Mouse (Mus musculus) hindbrain, embryonic 15.5 days (tissue): Measurements from ENCODE around the gene Pmepa1. TPM values are rescaled to one million over a fixed set of nuclear protein-coding genes. Genes with fewer than 3 reads are reported as not detected.
A peak's percentile ranks its signal among the peaks of the same experiment; 100 is the strongest.

ENCODE experiments used
- ATAC-seq: fragments of 200-750 bp; cut with Nextera tagmentation; 2 replicates; pipeline ENCODE4 v1.8.0; 2017; ENCODE audit warnings: low read depth, moderate number of reproducible peaks, moderate TSS enrichment; ENCODE audit not compliant: low FRiP score
- H3K27ac ChIP-seq: fragments of 300-500 bp; sonication (generic); replicated peaks from 2 replicates; pipeline ENCODE4 v1.5.1; 2015; ENCODE audit warnings: mild to moderate bottlenecking, inconsistent platforms
- H3K27me3 ChIP-seq: fragments of 300-500 bp; sonication (generic); 2 replicates; pipeline ENCODE4 v1.6.1; 2015; ENCODE audit warnings: control low read depth, inconsistent platforms
- H3K36me3 ChIP-seq: fragments of 300-500 bp; sonication (generic); 2 replicates; pipeline ENCODE4 v1.6.1; 2015; ENCODE audit warnings: control low read depth, inconsistent platforms
- H3K4me1 ChIP-seq: fragments of 300-500 bp; sonication (generic); replicated peaks from 2 replicates; pipeline ENCODE4 v1.6.1; 2015; ENCODE audit warnings: control low read depth, inconsistent platforms
- H3K4me2 ChIP-seq: fragments of 300-500 bp; sonication (generic); 2 replicates; pipeline ENCODE4 v1.6.1; 2015; ENCODE audit warnings: moderate library complexity, mild to moderate bottlenecking, inconsistent platforms
- H3K4me3 ChIP-seq: fragments of 300-500 bp; sonication (generic); 2 replicates; pipeline ENCODE4 v1.5.1; 2015; ENCODE audit warnings: mild to moderate bottlenecking, inconsistent platforms
- H3K9ac ChIP-seq: fragments of 300-500 bp; sonication (generic); 2 replicates; pipeline ENCODE4 v1.6.1; 2015; ENCODE audit warnings: inconsistent platforms
- H3K9me3 ChIP-seq: fragments of 300-500 bp; sonication (generic); 2 replicates; pipeline ENCODE4 v1.6.1; 2016; ENCODE audit warnings: control low read depth, inconsistent platforms
- WGBS: fragments of 180-500 bp; shearing (Covaris S2); methylation state at CpG from one replicate; pipeline ENCODE4 v1.1.7; 2015; 5-methylcytosine and 5-hydroxymethylcytosine counted together
- polyA plus RNA-seq: library from polyadenylated mRNA; unstranded; fragments of >200 nt; fragmentation: Nextera tagmentation; extraction: Ambion mirVana; gene quantifications from 2 replicates; pipeline ENCODE4 v1.2.1, GENCODE M21; 2015

Pmepa1 gene
- 4.4 and 5.0 TPM in 2 replicates for polyA plus RNA-seq

DNA sequence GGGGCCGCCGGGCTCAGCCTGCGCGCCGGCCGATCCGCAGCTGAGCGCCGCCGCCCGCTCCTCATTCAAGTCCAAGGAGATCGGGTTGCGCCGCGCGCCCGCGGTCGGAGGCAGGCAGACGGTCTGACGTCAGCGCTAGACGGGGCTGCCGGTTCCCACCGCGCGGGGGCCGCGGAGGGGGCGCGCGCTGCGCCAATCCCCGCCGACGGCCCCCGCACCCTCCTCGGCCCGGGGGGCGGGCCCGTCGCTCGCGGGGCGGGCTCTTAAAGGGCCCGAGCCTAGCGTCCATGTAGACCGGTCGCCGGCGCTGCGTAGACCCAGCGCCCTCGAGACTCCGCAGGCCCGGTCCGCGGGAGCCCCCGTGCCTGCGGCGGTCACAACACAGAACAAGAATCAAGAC, at the start of gene Pmepa1:
TSS of gene Pmepa1 (minus strand) at position 125 of the 400 bp plus-strand sequence.
- Histone ChIP-seq H3K4me2 (peak within 1 kb of the TSS; percentile 77), H3K27ac (peak within 1 kb of the TSS; percentile 83), H3K9ac (peak within 1 kb of the TSS; percentile 95), H3K36me3 (no peaks in the 10 kb centered on the region), H3K4me3 (peak within 1 kb of the TSS; percentile 94), H3K9me3 (no peaks in the 10 kb centered on the region), H3K27me3 (no peaks in the 10 kb centered on the region), H3K4me1 (peaks cover 50% of the 10 kb centered on the region)
- WGBS, result 0% methylated on average over 40 of the region's 61 CpGs
- peak; percentile 94 for ATAC-seq

- H3K36me3 ChIP-seq, result no peaks in the 10 kb centered on the region
- no peaks in the 10 kb centered on the region for H3K9me3 ChIP-seq
- H3K4me3 ChIP-seq, result no peak overlapping the region
- 90% methylated on average over 6 of the region's 6 CpGs for WGBS
- H3K4me2 ChIP-seq, result no peak overlapping the region
- H3K9ac ChIP-seq, result no peak overlapping the region
- no peaks in the 10 kb centered on the region for H3K4me1 ChIP-seq
- no peak overlapping the region for H3K27ac ChIP-seq
- ATAC-seq, result no peak
- no peaks in the 10 kb centered on the region for H3K27me3 ChIP-seq
These were observed 45.4 kb upstream of the Pmepa1 start for GRCm38 (mm10) chr2:173321754-173322153.

- WGBS, result 82% methylated on average over 2 of the region's 2 CpGs
These were observed 44.9 kb upstream of the Pmepa1 start for GRCm38 (mm10) chr2:173321194-173321593.

DNA sequence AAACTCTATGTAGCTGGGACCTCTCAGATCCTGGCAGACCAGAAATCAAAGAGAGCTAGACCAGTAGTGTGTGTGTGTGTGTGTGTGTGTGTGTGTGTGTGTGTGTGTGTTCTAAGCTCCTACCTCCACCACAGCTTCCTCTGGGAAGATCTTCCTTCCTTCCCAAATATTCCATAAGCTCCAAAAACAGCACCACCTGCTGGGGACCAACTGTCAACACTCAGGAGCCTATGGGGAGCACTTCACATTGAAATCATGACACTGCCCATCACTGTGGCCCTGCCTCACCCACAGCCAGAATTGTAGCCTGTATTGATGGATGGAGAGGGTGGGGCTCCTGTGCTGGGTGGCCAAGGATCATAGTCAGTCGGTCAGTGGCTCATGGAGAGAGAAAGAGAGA, 38.0 kb upstream of the Pmepa1 start:
- H3K27me3 ChIP-seq, result no peaks in the 10 kb centered on the region
- no peak overlapping the region for H3K27ac ChIP-seq
- no peaks in the 10 kb centered on the region for H3K4me1 ChIP-seq
- H3K9me3 ChIP-seq, result no peaks in the 10 kb centered on the region
- no peak for ATAC-seq
- H3K36me3 ChIP-seq, result no peaks in the 10 kb centered on the region
- WGBS, result 83% methylated on average over 1 of the region's 1 CpGs
- no peak overlapping the region for H3K4me2 ChIP-seq
- H3K4me3 ChIP-seq, result no peak overlapping the region
- H3K9ac ChIP-seq, result no peak overlapping the region

More at GRCm38 (mm10) chr2:173321194-173321593, 44.9 kb upstream of the Pmepa1 start:
- ATAC-seq, result no peak
- no peaks in the 10 kb centered on the region for H3K9me3 ChIP-seq
- H3K27me3 ChIP-seq, result no peaks in the 10 kb centered on the region
- no peaks in the 10 kb centered on the region for H3K4me1 ChIP-seq
- no peak overlapping the region for H3K4me3 ChIP-seq
- H3K4me2 ChIP-seq, result no peak overlapping the region
- H3K9ac ChIP-seq, result no peak overlapping the region
- H3K36me3 ChIP-seq, result no peaks in the 10 kb centered on the region
- H3K27ac ChIP-seq, result no peak overlapping the region

- no peaks in the 10 kb centered on the region for H3K9me3 ChIP-seq
- no peaks in the 10 kb centered on the region for H3K36me3 ChIP-seq
- no peak overlapping the region for H3K4me3 ChIP-seq
- no peak overlapping the region for H3K4me2 ChIP-seq
- H3K9ac ChIP-seq, result no peak overlapping the region
- no peak for ATAC-seq
- WGBS, result 94% methylated on average over 10 of the region's 10 CpGs
- H3K27ac ChIP-seq, result no peak overlapping the region
- peaks cover 3% of the 10 kb centered on the region; the same call in 1 of the 2 replicates for H3K27me3 ChIP-seq
- H3K4me1 ChIP-seq, result peaks cover 18% of the 10 kb centered on the region
These were observed 32.2 kb upstream of the Pmepa1 start for GRCm38 (mm10) chr2:173308486-173308885.

- H3K4me1 ChIP-seq, result peaks cover 18% of the 10 kb centered on the region
- ATAC-seq, result peak; percentile 10; the same call in 1 of the 2 replicates
- WGBS, result 14% methylated on average over 4 of the region's 4 CpGs
- no peaks in the 10 kb centered on the region for H3K36me3 ChIP-seq
- peaks cover 3% of the 10 kb centered on the region; the same call in 1 of the 2 replicates for H3K27me3 ChIP-seq
- no peak overlapping the region for H3K9ac ChIP-seq
- H3K4me3 ChIP-seq, result no peak overlapping the region
- no peaks in the 10 kb centered on the region for H3K9me3 ChIP-seq
- peak overlapping the region; percentile 51 for H3K4me2 ChIP-seq
- H3K27ac ChIP-seq, result peak overlapping the region; percentile 58
These were observed 31.7 kb upstream of the Pmepa1 start for GRCm38 (mm10) chr2:173307984-173308383.

DNA sequence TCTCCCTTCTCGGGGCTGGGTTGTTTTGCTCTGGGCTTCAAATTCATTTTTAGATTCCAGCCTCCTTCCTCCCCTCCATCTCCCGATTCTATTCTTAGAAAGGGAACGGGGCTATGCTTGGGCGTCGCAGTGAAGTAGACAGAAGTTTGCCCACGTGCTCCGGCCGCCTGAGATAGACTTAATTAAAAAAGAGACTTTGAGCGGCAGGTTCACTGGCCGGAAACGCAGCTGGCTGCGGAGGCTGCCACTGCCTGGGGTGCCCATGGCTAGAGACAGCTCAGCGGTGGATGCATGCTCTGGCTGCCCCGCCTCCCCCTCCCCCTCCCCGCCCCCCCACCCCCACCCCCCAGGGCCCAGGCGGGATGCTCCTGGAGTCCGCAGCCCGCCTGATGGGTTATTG, 31.2 kb upstream of the Pmepa1 start:
- H3K9ac ChIP-seq, result no peak overlapping the region
- no peak overlapping the region for H3K4me3 ChIP-seq
- peaks cover 3% of the 10 kb centered on the region; the same call in 1 of the 2 replicates for H3K27me3 ChIP-seq
- H3K4me1 ChIP-seq, result peaks cover 18% of the 10 kb centered on the region
- peak overlapping the region; percentile 66 for H3K27ac ChIP-seq
- H3K36me3 ChIP-seq, result no peaks in the 10 kb centered on the region
- peak; percentile 78 for ATAC-seq
- H3K4me2 ChIP-seq, result peak overlapping the region; percentile 51
- WGBS, result under 1% methylated on average over 14 of the region's 18 CpGs
- no peaks in the 10 kb centered on the region for H3K9me3 ChIP-seq

DNA sequence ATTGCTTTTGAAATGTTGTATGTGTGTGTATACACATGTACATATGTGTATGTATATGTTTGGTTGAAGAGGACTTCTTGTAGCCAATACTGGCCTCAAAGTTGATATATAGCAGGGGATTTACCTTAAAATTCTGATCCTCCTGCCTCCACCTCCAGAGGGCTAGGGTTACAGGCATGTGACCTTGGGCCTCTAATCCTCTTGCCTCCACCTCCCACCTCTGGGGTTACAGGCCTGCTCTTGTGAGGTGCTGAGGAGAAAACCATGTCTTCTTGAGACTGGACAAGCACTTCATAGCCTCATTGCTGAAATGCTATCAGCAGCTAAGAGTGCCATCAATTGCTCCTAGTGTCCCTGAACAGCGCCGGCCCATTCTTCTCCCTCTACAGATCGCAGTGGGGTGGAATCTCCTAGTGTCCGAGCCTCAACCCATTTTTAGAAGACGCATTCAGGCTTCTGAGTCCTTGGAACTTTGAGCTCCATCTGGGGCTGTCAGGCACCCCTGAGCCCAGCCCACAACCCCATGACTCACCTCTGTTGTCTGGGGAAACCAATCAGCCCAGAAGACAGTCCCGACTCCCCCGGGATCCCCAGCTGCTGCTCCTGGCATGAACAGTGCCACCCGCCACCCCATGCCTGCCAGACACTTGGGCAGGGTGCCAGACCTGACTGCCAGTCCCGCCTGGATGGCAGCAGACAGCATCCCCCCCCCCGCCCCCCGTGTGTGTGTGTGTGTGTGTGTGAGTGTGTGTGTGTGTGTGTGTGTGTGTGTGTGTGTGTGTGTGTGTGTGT, 30.6 kb upstream of the Pmepa1 start:
- WGBS, result 23% methylated on average over 10 of the region's 11 CpGs
- H3K9ac ChIP-seq, result no peak overlapping the region
- peaks cover 3% of the 10 kb centered on the region; the same call in 1 of the 2 replicates for H3K27me3 ChIP-seq
- no peak overlapping the region for H3K4me3 ChIP-seq
- H3K9me3 ChIP-seq, result no peaks in the 10 kb centered on the region
- peaks cover 18% of the 10 kb centered on the region for H3K4me1 ChIP-seq
- peak; percentile 81 for ATAC-seq
- H3K4me2 ChIP-seq, result peak overlapping the region; percentile 51
- H3K36me3 ChIP-seq, result no peaks in the 10 kb centered on the region
- peak overlapping the region; percentile 66 for H3K27ac ChIP-seq

DNA sequence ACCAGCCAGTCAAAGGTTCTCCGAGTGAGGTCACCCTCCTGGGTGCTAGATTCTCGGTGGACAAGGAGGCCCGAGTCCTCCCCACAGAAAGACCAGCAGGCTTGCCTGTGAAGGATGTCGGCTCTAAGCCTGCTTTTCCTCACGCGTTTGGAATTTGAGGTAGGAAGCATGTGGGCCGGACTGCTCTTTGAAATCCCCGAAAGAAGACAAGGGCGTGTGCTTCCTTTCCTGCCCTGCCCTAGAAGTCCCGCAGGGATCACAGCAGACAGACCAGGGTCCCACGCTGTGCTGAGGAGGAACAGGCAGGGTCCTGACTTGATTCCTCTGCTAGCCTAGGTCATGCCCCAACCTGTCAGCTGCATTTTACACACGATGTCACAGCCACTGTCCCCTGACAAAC, 28.7 kb upstream of the Pmepa1 start:
- Histone ChIP-seq H3K36me3 (no peaks in the 10 kb centered on the region), H3K4me1 (peaks cover 18% of the 10 kb centered on the region), H3K9ac (no peak overlapping the region), H3K4me3 (no peak overlapping the region), H3K9me3 (no peaks in the 10 kb centered on the region), H3K27ac (no peak overlapping the region), H3K27me3 (peaks cover 3% of the 10 kb centered on the region; the same call in 1 of the 2 replicates), H3K4me2 (no peak overlapping the region)
- 50% methylated on average over 12 of the region's 12 CpGs for WGBS
- no peak for ATAC-seq

DNA sequence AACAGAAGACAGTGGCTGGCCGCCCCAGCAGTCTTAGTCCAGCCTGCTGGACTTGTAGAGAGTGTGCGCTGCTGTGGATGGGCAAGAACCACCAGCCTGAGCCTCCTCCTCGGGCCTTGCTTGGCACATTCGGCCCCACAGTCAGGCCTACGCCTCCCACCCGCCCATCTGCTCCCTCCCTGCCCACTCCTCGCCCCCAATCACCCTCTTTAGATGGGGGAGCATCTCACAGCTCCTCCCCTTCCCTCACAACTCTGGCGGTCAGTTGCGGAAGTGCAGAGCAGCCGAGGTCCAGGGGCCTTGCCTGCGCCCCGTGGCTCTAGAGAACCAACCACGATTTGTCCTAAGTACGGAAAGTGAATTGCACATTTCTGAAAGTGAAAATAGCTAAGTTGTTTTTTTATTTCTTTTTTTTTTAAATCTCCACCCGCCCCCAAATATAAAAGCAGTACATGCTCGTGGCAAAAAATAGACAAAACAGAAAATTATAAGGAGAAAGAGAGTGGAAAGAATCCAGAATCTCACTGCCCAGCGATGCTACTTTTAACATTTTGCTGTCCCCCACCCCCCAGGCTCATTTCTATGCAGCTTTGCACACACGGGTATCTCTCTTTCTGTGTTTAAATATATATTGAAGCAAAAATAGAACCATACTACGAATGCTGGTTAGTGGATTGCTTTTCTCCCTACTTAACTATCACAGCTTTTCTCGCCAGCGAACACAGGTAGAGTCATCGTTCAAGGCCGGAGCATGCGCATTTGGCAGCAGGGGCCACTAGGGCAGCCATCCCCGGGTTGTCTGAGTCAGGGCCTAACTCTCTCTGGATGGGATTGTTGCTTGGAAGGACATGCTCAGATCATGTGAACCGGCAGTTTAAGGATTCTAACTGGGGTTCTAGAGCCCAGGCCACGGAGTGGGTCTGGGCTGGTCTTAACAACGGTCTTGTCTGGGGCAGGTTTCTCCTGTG, 24.6 kb upstream of the Pmepa1 start:
- Histone ChIP-seq H3K4me2 (no peak overlapping the region), H3K27ac (no peak overlapping the region), H3K9ac (no peak overlapping the region), H3K27me3 (peaks cover 3% of the 10 kb centered on the region; the same call in 1 of the 2 replicates), H3K4me3 (no peak overlapping the region), H3K9me3 (no peaks in the 10 kb centered on the region), H3K36me3 (no peaks in the 10 kb centered on the region), H3K4me1 (no peaks in the 10 kb centered on the region)
- ATAC-seq, result no peak
- 72% methylated on average over 28 of the region's 28 CpGs for WGBS

DNA sequence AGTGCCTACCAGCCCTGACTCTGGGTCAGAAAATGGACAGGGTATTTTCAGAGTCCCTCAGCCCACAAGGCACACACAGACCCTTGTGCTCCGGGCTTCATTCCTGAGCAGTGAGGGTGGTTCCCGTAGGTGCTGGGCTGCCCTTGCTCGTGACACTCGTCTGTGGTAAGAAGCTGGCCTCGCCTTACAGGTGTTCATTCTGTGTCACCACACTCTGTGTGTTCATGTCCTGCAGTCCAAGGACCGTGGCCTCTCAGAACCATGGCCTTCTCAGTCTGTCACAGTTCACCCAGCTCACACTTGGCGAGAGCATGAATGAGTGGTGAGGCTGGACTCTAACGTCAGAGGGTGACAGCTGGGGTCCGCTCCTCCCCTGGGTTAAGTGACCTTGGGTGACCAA, 20.1 kb upstream of the Pmepa1 start:
- WGBS, result 89% methylated on average over 9 of the region's 9 CpGs
- no peak for ATAC-seq
- Histone ChIP-seq H3K4me1 (0 out of 2 replicates have a peak, but pooled peaks cover 4% of the 10 kb centered on the region), H3K4me2 (no peak overlapping the region), H3K9me3 (no peaks in the 10 kb centered on the region), H3K9ac (no peak overlapping the region), H3K36me3 (no peaks in the 10 kb centered on the region), H3K27ac (no peak overlapping the region), H3K27me3 (no peaks in the 10 kb centered on the region), H3K4me3 (no peak overlapping the region)
